Mouse (Mus musculus): ENCODE results near the gene Abi3bp. TPM values are rescaled to one million over a fixed set of nuclear protein-coding genes. Genes with fewer than 3 reads are reported as not detected.

Gene Abi3bp
- polyA plus RNA-seq, 1 experiment from 2014 or later, result 0.11 TPM

GRCm38 (mm10) chr16:56483466-56483865 lies 5.8 kb downstream of the Abi3bp start:
- Histone ChIP-seq H3K36me3 (no peaks in the 10 kb centered on the region), H3K27me3 (replicated peaks) (no peaks in the 10 kb centered on the region), H3K9ac (no peak overlapping the region), H3K4me3 (no peak overlapping the region), H3K4me1 (no peaks in the 10 kb centered on the region), H3K9me3 (replicated peaks) (no peaks in the 10 kb centered on the region), H3K4me2 (no peak overlapping the region), H3K27ac (no peak overlapping the region)
- 73% methylated on average over 10 of the region's 10 CpGs for WGBS (ENCODE audit: insufficient replicate concordance)
- ATAC-seq, result no peak

GRCm38 (mm10) chr16:56486461-56486860 lies 8.8 kb downstream of the Abi3bp start:
- Histone ChIP-seq H3K4me1 (no peaks in the 10 kb centered on the region), H3K27ac (no peak overlapping the region), H3K9me3 (replicated peaks) (no peaks in the 10 kb centered on the region), H3K27me3 (replicated peaks) (no peaks in the 10 kb centered on the region), H3K36me3 (no peaks in the 10 kb centered on the region), H3K4me2 (no peak overlapping the region), H3K9ac (no peak overlapping the region), H3K4me3 (no peak overlapping the region)
- 57% methylated on average over 4 of the region's 4 CpGs for WGBS (ENCODE audit: insufficient replicate concordance)
- ATAC-seq, result no peak

GRCm38 (mm10) chr16:56490861-56491260 lies 13.2 kb downstream of the Abi3bp start:
- H3K4me2 ChIP-seq, result no peak overlapping the region
- no peak overlapping the region for H3K4me3 ChIP-seq
- ATAC-seq, result no peak
- 59% methylated on average over 3 of the region's 3 CpGs for WGBS (ENCODE audit: insufficient replicate concordance)
- H3K9ac ChIP-seq, result no peak overlapping the region
- no peak overlapping the region for H3K27ac ChIP-seq
- H3K36me3 ChIP-seq, result no peaks in the 10 kb centered on the region
- no peaks in the 10 kb centered on the region for H3K27me3 ChIP-seq (replicated peaks)
- no peaks in the 10 kb centered on the region for H3K4me1 ChIP-seq
- H3K9me3 ChIP-seq (replicated peaks), result no peaks in the 10 kb centered on the region

GRCm38 (mm10) chr16:56495266-56495665 lies 17.6 kb downstream of the Abi3bp start:
- Histone ChIP-seq H3K27me3 (replicated peaks) (no peaks in the 10 kb centered on the region), H3K4me2 (no peak overlapping the region), H3K36me3 (no peaks in the 10 kb centered on the region), H3K4me1 (no peaks in the 10 kb centered on the region), H3K9me3 (replicated peaks) (no peaks in the 10 kb centered on the region), H3K4me3 (no peak overlapping the region), H3K27ac (no peak overlapping the region), H3K9ac (no peak overlapping the region)
- no peak for ATAC-seq
- WGBS (ENCODE audit: insufficient replicate concordance), result 41% methylated on average over 4 of the region's 4 CpGs

- Histone ChIP-seq H3K9me3 (replicated peaks) (no peaks in the 10 kb centered on the region), H3K27me3 (replicated peaks) (no peaks in the 10 kb centered on the region), H3K9ac (no peak overlapping the region), H3K4me3 (no peak overlapping the region), H3K36me3 (no peaks in the 10 kb centered on the region), H3K4me1 (no peaks in the 10 kb centered on the region), H3K27ac (no peak overlapping the region), H3K4me2 (no peak overlapping the region)
- ATAC-seq, result no peak
- WGBS (ENCODE audit: insufficient replicate concordance), result 41% methylated on average over 4 of the region's 4 CpGs
These were observed 19.1 kb downstream of the Abi3bp start for GRCm38 (mm10) chr16:56496743-56497142.

GRCm38 (mm10) chr16:56498680-56499079 lies 21.0 kb downstream of the Abi3bp start:
- no peak for ATAC-seq
- H3K9ac ChIP-seq, result no peak overlapping the region
- no peak overlapping the region for H3K27ac ChIP-seq
- no peaks in the 10 kb centered on the region for H3K36me3 ChIP-seq
- H3K4me1 ChIP-seq, result no peaks in the 10 kb centered on the region
- 41% methylated on average over 1 of the region's 1 CpGs for WGBS (ENCODE audit: insufficient replicate concordance)
- H3K9me3 ChIP-seq (replicated peaks), result no peaks in the 10 kb centered on the region
- H3K4me3 ChIP-seq, result no peak overlapping the region
- H3K4me2 ChIP-seq, result no peak overlapping the region
- H3K27me3 ChIP-seq (replicated peaks), result no peaks in the 10 kb centered on the region

GRCm38 (mm10) chr16:56500441-56500840 lies 22.8 kb downstream of the Abi3bp start:
- no peak for ATAC-seq
- H3K36me3 ChIP-seq, result no peaks in the 10 kb centered on the region
- no peak overlapping the region for H3K4me3 ChIP-seq

GRCm38 (mm10) chr16:56501101-56501500 lies 23.4 kb downstream of the Abi3bp start:
- no peak for ATAC-seq
- Histone ChIP-seq H3K27me3 (replicated peaks) (no peaks in the 10 kb centered on the region), H3K36me3 (no peaks in the 10 kb centered on the region), H3K9ac (no peak overlapping the region), H3K4me3 (no peak overlapping the region), H3K4me1 (no peaks in the 10 kb centered on the region), H3K27ac (no peak overlapping the region), H3K4me2 (no peak overlapping the region), H3K9me3 (replicated peaks) (no peaks in the 10 kb centered on the region)
- WGBS (ENCODE audit: insufficient replicate concordance), result 65% methylated on average over 6 of the region's 6 CpGs

More at GRCm38 (mm10) chr16:56500441-56500840, 22.8 kb downstream of the Abi3bp start:
- H3K9ac ChIP-seq, result no peak overlapping the region
- H3K27me3 ChIP-seq (replicated peaks), result no peaks in the 10 kb centered on the region
- no peak overlapping the region for H3K4me2 ChIP-seq
- WGBS (ENCODE audit: insufficient replicate concordance), result 22% methylated on average over 3 of the region's 3 CpGs
- no peaks in the 10 kb centered on the region for H3K9me3 ChIP-seq (replicated peaks)
- H3K27ac ChIP-seq, result no peak overlapping the region
- H3K4me1 ChIP-seq, result no peaks in the 10 kb centered on the region

- H3K4me2 ChIP-seq, result no peak overlapping the region
- ATAC-seq, result no peak
- no peaks in the 10 kb centered on the region for H3K27me3 ChIP-seq (replicated peaks)
- no peak overlapping the region for H3K4me3 ChIP-seq
- no peak overlapping the region for H3K9ac ChIP-seq
- WGBS (ENCODE audit: insufficient replicate concordance), result 58% methylated on average over 2 of the region's 2 CpGs
- no peak overlapping the region for H3K27ac ChIP-seq
- H3K36me3 ChIP-seq, result no peaks in the 10 kb centered on the region
- H3K4me1 ChIP-seq, result no peaks in the 10 kb centered on the region
- no peaks in the 10 kb centered on the region for H3K9me3 ChIP-seq (replicated peaks)
These were observed 23.8 kb downstream of the Abi3bp start for GRCm38 (mm10) chr16:56501513-56501912.

- no peaks in the 10 kb centered on the region for H3K27me3 ChIP-seq (replicated peaks)
- no peak overlapping the region for H3K27ac ChIP-seq
- no peaks in the 10 kb centered on the region for H3K4me1 ChIP-seq
- no peak overlapping the region for H3K4me2 ChIP-seq
- 80% methylated on average over 3 of the region's 3 CpGs for WGBS (ENCODE audit: insufficient replicate concordance)
- no peaks in the 10 kb centered on the region for H3K36me3 ChIP-seq
- H3K4me3 ChIP-seq, result no peak overlapping the region
- no peak for ATAC-seq
- no peak overlapping the region for H3K9ac ChIP-seq
- H3K9me3 ChIP-seq (replicated peaks), result no peaks in the 10 kb centered on the region
These were observed 24.5 kb downstream of the Abi3bp start for GRCm38 (mm10) chr16:56502134-56502533.

- ATAC-seq, result no peak
- no peaks in the 10 kb centered on the region for H3K27me3 ChIP-seq (replicated peaks)
- WGBS (ENCODE audit: insufficient replicate concordance), result 72% methylated on average over 2 of the region's 2 CpGs
- H3K9ac ChIP-seq, result no peak overlapping the region
- no peaks in the 10 kb centered on the region for H3K36me3 ChIP-seq
- H3K4me1 ChIP-seq, result no peaks in the 10 kb centered on the region
- H3K4me3 ChIP-seq, result no peak overlapping the region
- no peaks in the 10 kb centered on the region for H3K9me3 ChIP-seq (replicated peaks)
- H3K4me2 ChIP-seq, result no peak overlapping the region
- H3K27ac ChIP-seq, result no peak overlapping the region
These were observed 26.3 kb downstream of the Abi3bp start for GRCm38 (mm10) chr16:56503941-56504340.

GRCm38 (mm10) chr16:56518024-56518423 lies 40.3 kb downstream of the Abi3bp start:
- Histone ChIP-seq H3K9me3 (replicated peaks) (no peaks in the 10 kb centered on the region), H3K27ac (no peak overlapping the region), H3K9ac (no peak overlapping the region), H3K36me3 (no peaks in the 10 kb centered on the region), H3K4me1 (no peaks in the 10 kb centered on the region), H3K4me3 (no peak overlapping the region), H3K4me2 (no peak overlapping the region), H3K27me3 (replicated peaks) (no peaks in the 10 kb centered on the region)
- WGBS (ENCODE audit: insufficient replicate concordance), result 68% methylated on average over 9 of the region's 9 CpGs
- no peak for ATAC-seq

GRCm38 (mm10) chr16:56524359-56524758 lies 46.7 kb downstream of the Abi3bp start:
- Histone ChIP-seq H3K4me3 (no peak overlapping the region), H3K4me2 (no peak overlapping the region), H3K27ac (no peak overlapping the region), H3K4me1 (no peaks in the 10 kb centered on the region), H3K9ac (no peak overlapping the region), H3K27me3 (replicated peaks) (no peaks in the 10 kb centered on the region), H3K9me3 (replicated peaks) (no peaks in the 10 kb centered on the region), H3K36me3 (no peaks in the 10 kb centered on the region)
- no peak for ATAC-seq
- WGBS (ENCODE audit: insufficient replicate concordance), result 30% methylated on average over 8 of the region's 8 CpGs
